Mouse (Mus musculus) forebrain, embryonic 12.5 days (tissue): ENCODE measurements at regions not wholly inside any gene's neighbourhood (a gene's known extent, or its start where the extent isn't known, plus 50 kb on each side); places are given as distances from the start of the nearest gene placed in this dataset.
A peak's percentile ranks its signal among the peaks of the same experiment; 100 is the strongest.

Experiments used
- ATAC-seq: fragments of 200-750 bp; cut with Nextera tagmentation; 2 replicates; pipeline ENCODE4 v1.8.0; 2017; ENCODE audit warnings: moderate TSS enrichment; ENCODE audit not compliant: low FRiP score
- H3K27ac ChIP-seq: fragments of 300-500 bp; sonication (generic); 2 replicates; pipeline ENCODE4 v1.5.1; 2016; ENCODE audit warnings: mild to moderate bottlenecking
- H3K27me3 ChIP-seq: fragments of 300-500 bp; sonication (generic); 2 replicates; pipeline ENCODE4 v1.6.1; 2016; ENCODE audit warnings: mild to moderate bottlenecking
- H3K36me3 ChIP-seq: fragments of 300-500 bp; sonication (generic); replicated peaks from 2 replicates; pipeline ENCODE4 v1.6.1; 2016; ENCODE audit warnings: mild to moderate bottlenecking
- H3K4me1 ChIP-seq: fragments of 300-500 bp; sonication (generic); 2 replicates; pipeline ENCODE4 v1.6.1; 2016
- H3K4me2 ChIP-seq: fragments of 300-500 bp; sonication (generic); 2 replicates; pipeline ENCODE4 v1.6.1; 2016; ENCODE audit warnings: mild to moderate bottlenecking, moderate library complexity
- H3K4me3 ChIP-seq: fragments of 300-500 bp; sonication (generic); replicated peaks from 2 replicates; pipeline ENCODE4 v1.5.1; 2016; ENCODE audit warnings: mild to moderate bottlenecking
- H3K9ac ChIP-seq: fragments of 300-500 bp; sonication (generic); 2 replicates; pipeline ENCODE4 v1.6.1; 2016; ENCODE audit warnings: mild to moderate bottlenecking
- H3K9me3 ChIP-seq: fragments of 300-500 bp; sonication (generic); 2 replicates; pipeline ENCODE4 v1.6.1; 2016
- WGBS: fragments of 180-500 bp; shearing (Covaris S2); methylation state at CpG from one replicate; pipeline ENCODE4 v1.1.7; 2016; 5-methylcytosine and 5-hydroxymethylcytosine counted together

DNA sequence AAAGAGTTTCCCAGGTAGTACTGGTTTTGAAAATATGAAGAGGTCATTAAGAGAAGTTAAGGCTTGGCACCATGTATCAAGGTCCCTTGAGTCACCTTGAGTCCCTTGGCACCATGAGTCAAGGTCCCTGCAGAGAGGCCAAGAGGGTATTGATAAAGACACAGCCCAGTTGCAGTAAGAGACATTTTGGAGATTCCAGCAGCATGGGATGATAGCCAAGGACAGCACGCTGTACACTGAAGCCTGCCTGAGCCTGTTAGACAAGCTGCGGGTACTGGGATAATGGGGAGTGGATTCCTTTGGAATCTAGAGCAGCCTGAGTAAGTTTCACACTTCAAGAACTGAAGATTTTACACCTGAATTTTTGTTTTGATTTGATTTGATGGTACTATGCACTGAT is 468.4 kb downstream of the Htr1a start:
- H3K27me3 ChIP-seq: no peaks in the 10 kb centered on the region
- no peak for ATAC-seq
- H3K27ac ChIP-seq: no peak overlapping the region

DNA sequence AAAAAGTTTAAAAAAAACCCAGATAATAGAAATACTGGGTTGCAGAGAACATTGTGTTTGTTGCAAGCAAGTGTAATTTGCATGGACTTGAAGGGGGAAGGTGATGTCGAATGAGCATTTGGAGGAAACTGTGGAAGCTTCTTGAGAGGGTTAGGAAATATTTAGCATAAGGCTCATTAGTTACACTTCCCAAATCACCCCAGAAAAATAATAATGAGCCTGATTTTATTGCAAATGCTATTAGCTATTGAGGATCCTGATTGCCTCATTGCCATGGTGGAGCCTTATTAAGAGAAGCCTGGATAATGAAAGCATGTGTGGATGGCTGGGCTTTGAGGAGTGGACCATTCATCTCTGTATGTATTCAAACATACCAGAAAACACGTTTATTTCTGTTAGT is 473.3 kb downstream of the Htr1a start:
- no peak overlapping the region for H3K4me2 ChIP-seq
- H3K27me3 ChIP-seq: no peaks in the 10 kb centered on the region
- H3K9ac ChIP-seq: no peak overlapping the region
- H3K36me3 ChIP-seq: no peaks in the 10 kb centered on the region
- H3K4me3 ChIP-seq: no peak overlapping the region
- ATAC-seq: peak; percentile 57; the same call in 1 of the 2 replicates
- no peaks in the 10 kb centered on the region for H3K9me3 ChIP-seq
- no peaks in the 10 kb centered on the region for H3K4me1 ChIP-seq
- no peak overlapping the region for H3K27ac ChIP-seq
- whole genome bisulfite sequencing: 31% methylated on average over 2 of the region's 2 CpGs

More for the DNA sequence above, 468.4 kb downstream of the Htr1a start:
- 91% methylated on average over 2 of the region's 2 CpGs for WGBS
- Histone ChIP-seq H3K9me3 (no peaks in the 10 kb centered on the region), H3K9ac (no peak overlapping the region), H3K4me2 (no peak overlapping the region), H3K4me3 (no peak overlapping the region), H3K4me1 (no peaks in the 10 kb centered on the region), H3K36me3 (no peaks in the 10 kb centered on the region)

DNA sequence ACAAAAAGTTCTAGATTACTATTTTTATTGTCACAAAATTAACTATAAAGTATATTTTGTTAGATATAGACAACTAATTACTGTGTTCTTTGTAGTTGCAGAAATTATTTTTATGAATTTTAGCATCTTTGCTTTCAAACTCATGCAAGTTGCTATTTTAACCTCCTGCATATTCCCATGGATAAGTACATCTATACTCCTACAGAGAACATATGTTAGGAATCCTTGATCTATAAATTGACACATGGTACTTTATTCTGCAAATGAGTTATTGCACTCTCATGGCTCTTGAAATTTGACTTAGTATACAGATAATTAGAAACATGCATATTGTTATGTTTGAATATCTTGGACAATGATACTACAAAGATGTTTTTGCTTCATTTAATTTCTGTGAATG is 478.2 kb downstream of the Htr1a start:
- H3K36me3 ChIP-seq: no peaks in the 10 kb centered on the region

GRCm38 (mm10) chr13:105937780-105938179 is 494.3 kb downstream of the Htr1a start:
- no peaks in the 10 kb centered on the region for H3K27me3 ChIP-seq
- no peak overlapping the region for H3K9ac ChIP-seq
- no peak overlapping the region for H3K27ac ChIP-seq
- no peaks in the 10 kb centered on the region for H3K9me3 ChIP-seq
- H3K4me3 ChIP-seq: no peak overlapping the region
- no peaks in the 10 kb centered on the region for H3K4me1 ChIP-seq
- H3K4me2 ChIP-seq: no peak overlapping the region
- no peak for ATAC-seq
- 84% methylated on average over 1 of the region's 1 CpGs for WGBS
- no peaks in the 10 kb centered on the region for H3K36me3 ChIP-seq

More for the DNA sequence above, 478.2 kb downstream of the Htr1a start:
- no peaks in the 10 kb centered on the region for H3K9me3 ChIP-seq
- H3K4me3 ChIP-seq: no peak overlapping the region
- ATAC-seq: no peak
- H3K9ac ChIP-seq: no peak overlapping the region
- no peak overlapping the region for H3K27ac ChIP-seq
- H3K27me3 ChIP-seq: no peaks in the 10 kb centered on the region
- no peaks in the 10 kb centered on the region for H3K4me1 ChIP-seq
- no peak overlapping the region for H3K4me2 ChIP-seq
